Mouse (Mus musculus): Measurements from ENCODE around the gene Gm47996. TPM values are rescaled to one million over a fixed set of nuclear protein-coding genes. Genes with fewer than 3 reads are reported as not detected.
"Not testable (repeated sequence)": the region's sequence is repeated elsewhere in the genome, so short reads cannot be mapped to it uniquely, and the experiment has no call there.

The Gm47996 gene
- polyA plus RNA-seq (2014; fragmentation: Nextera tagmentation; extraction: Ambion mirVana) = 0.42 and 0.45 TPM in 2 replicates

GRCm38 (mm10) chr1:151209824-151210355, at the start of gene Gm47996:
Gm47996 (plus strand) TSS chr1:151210131.
- not testable (repeated sequence) for DNase-seq (ENCODE audit: low spot score); H3K36me3 ChIP-seq (ENCODE audit: control insufficient read depth, insufficient read depth, low read length); H3K9ac ChIP-seq (ENCODE audit: low read depth, low read length); H3K27ac ChIP-seq (ENCODE audit: low read depth, low read length); H3K9me3 ChIP-seq (ENCODE audit: control insufficient read depth, low read length); H3K4me3 ChIP-seq (ENCODE audit: low read depth, low read length); H3K4me2 ChIP-seq (replicated peaks; ENCODE audit: low read depth, low read length); ATAC-seq (ENCODE audit: low FRiP score); H3K27me3 ChIP-seq (ENCODE audit: control insufficient read depth, insufficient read depth, low read length); H3K4me1 ChIP-seq (replicated peaks; ENCODE audit: control insufficient read depth, insufficient read depth, low read length)
- 93% methylated on average over 4 of the region's 8 CpGs for WGBS

- WGBS = 51% methylated on average over 8 of the region's 8 CpGs
- H3K4me2 ChIP-seq (replicated peaks; ENCODE audit: low read depth, low read length) = no peak overlapping the region
- ATAC-seq (ENCODE audit: low FRiP score) (no peak), DNase-seq (ENCODE audit: low spot score) (no peak)
- no peaks in the 10 kb centered on the region for H3K27me3 ChIP-seq (ENCODE audit: control insufficient read depth, insufficient read depth, low read length)
- H3K9ac ChIP-seq (ENCODE audit: low read depth, low read length) = no peak overlapping the region
- H3K27ac ChIP-seq (ENCODE audit: low read depth, low read length) = no peak overlapping the region
- H3K4me3 ChIP-seq (ENCODE audit: low read depth, low read length) = no peak overlapping the region
- H3K9me3 ChIP-seq (ENCODE audit: control insufficient read depth, low read length) = no peaks in the 10 kb centered on the region
- H3K36me3 ChIP-seq (ENCODE audit: control insufficient read depth, insufficient read depth, low read length) = no peaks in the 10 kb centered on the region
- peaks cover 2% of the 10 kb centered on the region; the same call in 1 of the 2 replicates for H3K4me1 ChIP-seq (replicated peaks; ENCODE audit: control insufficient read depth, insufficient read depth, low read length)
Observed at GRCm38 (mm10) chr1:151166031-151166430, 43.9 kb upstream of the Gm47996 start.

- H3K4me2 ChIP-seq (replicated peaks; ENCODE audit: low read depth, low read length) = no peak overlapping the region
Observed at GRCm38 (mm10) chr1:151167297-151168047, 42.5 kb upstream of the Gm47996 start.

GRCm38 (mm10) chr1:151168637-151169036, 41.3 kb upstream of the Gm47996 start:
- Histone ChIP-seq H3K4me1 (replicated peaks; ENCODE audit: control insufficient read depth, insufficient read depth, low read length) (peaks cover 2% of the 10 kb centered on the region; the same call in 1 of the 2 replicates), H3K4me3 (ENCODE audit: low read depth, low read length) (no peak overlapping the region), H3K36me3 (ENCODE audit: control insufficient read depth, insufficient read depth, low read length) (no peaks in the 10 kb centered on the region), H3K9me3 (ENCODE audit: control insufficient read depth, low read length) (no peaks in the 10 kb centered on the region), H3K4me2 (replicated peaks; ENCODE audit: low read depth, low read length) (no peak overlapping the region), H3K9ac (ENCODE audit: low read depth, low read length) (no peak overlapping the region), H3K27ac (ENCODE audit: low read depth, low read length) (no peak overlapping the region), H3K27me3 (ENCODE audit: control insufficient read depth, insufficient read depth, low read length) (no peaks in the 10 kb centered on the region)
- 83% methylated on average over 3 of the region's 3 CpGs for whole genome bisulfite sequencing
- ATAC-seq (ENCODE audit: low FRiP score) (no peak), DNase-seq (ENCODE audit: low spot score) (no peak)

More at GRCm38 (mm10) chr1:151167297-151168047, 42.5 kb upstream of the Gm47996 start:
- H3K36me3 ChIP-seq (ENCODE audit: control insufficient read depth, insufficient read depth, low read length) = no peaks in the 10 kb centered on the region
- no peak overlapping the region for H3K4me3 ChIP-seq (ENCODE audit: low read depth, low read length)
- peaks cover 2% of the 10 kb centered on the region; the same call in 1 of the 2 replicates for H3K4me1 ChIP-seq (replicated peaks; ENCODE audit: control insufficient read depth, insufficient read depth, low read length)
- H3K27ac ChIP-seq (ENCODE audit: low read depth, low read length) = peak overlapping the region; percentile 58; the same call in 1 of the 2 replicates
- H3K9ac ChIP-seq (ENCODE audit: low read depth, low read length) = no peak overlapping the region
- DNase-seq (ENCODE audit: low spot score) = peak; percentile 29
- 26% methylated on average over 12 of the region's 12 CpGs for WGBS
- no peaks in the 10 kb centered on the region for H3K9me3 ChIP-seq (ENCODE audit: control insufficient read depth, low read length)
- H3K27me3 ChIP-seq (ENCODE audit: control insufficient read depth, insufficient read depth, low read length) = no peaks in the 10 kb centered on the region
- ATAC-seq (ENCODE audit: low FRiP score) = peak; percentile 60

GRCm38 (mm10) chr1:151171572-151172461, 38.1 kb upstream of the Gm47996 start:
- ATAC-seq (ENCODE audit: low FRiP score) = no peak
- Histone ChIP-seq H3K9me3 (ENCODE audit: control insufficient read depth, low read length) (no peaks in the 10 kb centered on the region), H3K4me3 (ENCODE audit: low read depth, low read length) (no peak overlapping the region), H3K9ac (ENCODE audit: low read depth, low read length) (no peak overlapping the region), H3K4me1 (replicated peaks; ENCODE audit: control insufficient read depth, insufficient read depth, low read length) (peaks cover 2% of the 10 kb centered on the region; the same call in 1 of the 2 replicates), H3K36me3 (ENCODE audit: control insufficient read depth, insufficient read depth, low read length) (no peaks in the 10 kb centered on the region), H3K4me2 (replicated peaks; ENCODE audit: low read depth, low read length) (no peak overlapping the region), H3K27me3 (ENCODE audit: control insufficient read depth, insufficient read depth, low read length) (no peaks in the 10 kb centered on the region), H3K27ac (ENCODE audit: low read depth, low read length) (no peak overlapping the region)
- DNase-seq (ENCODE audit: low spot score) = no peak
- 80% methylated on average over 2 of the region's 2 CpGs for WGBS

- 0 out of 2 replicates have a peak overlapping the region, but pooled peaks have one; percentile 10 for H3K27ac ChIP-seq (ENCODE audit: low read depth, low read length)
- H3K4me3 ChIP-seq (ENCODE audit: low read depth, low read length) = peak overlapping the region; percentile 6; the same call in 1 of the 2 replicates
- ATAC-seq (ENCODE audit: low FRiP score) = peak; percentile 75
- DNase-seq (ENCODE audit: low spot score) = peak; percentile 51
- no peaks in the 10 kb centered on the region for H3K36me3 ChIP-seq (ENCODE audit: control insufficient read depth, insufficient read depth, low read length)
- peak overlapping the region; percentile 15; the same call in 1 of the 2 replicates for H3K9ac ChIP-seq (ENCODE audit: low read depth, low read length)
- H3K27me3 ChIP-seq (ENCODE audit: control insufficient read depth, insufficient read depth, low read length) = no peaks in the 10 kb centered on the region
- 4% methylated on average over 10 of the region's 10 CpGs for WGBS
- H3K4me2 ChIP-seq (replicated peaks; ENCODE audit: low read depth, low read length) = peak overlapping the region; percentile 37
- H3K9me3 ChIP-seq (ENCODE audit: control insufficient read depth, low read length) = no peaks in the 10 kb centered on the region
- peaks cover 3% of the 10 kb centered on the region for H3K4me1 ChIP-seq (replicated peaks; ENCODE audit: control insufficient read depth, insufficient read depth, low read length)
Observed at GRCm38 (mm10) chr1:151177030-151177936, 32.6 kb upstream of the Gm47996 start.

GRCm38 (mm10) chr1:151177937-151178271, 32.0 kb upstream of the Gm47996 start:
- H3K9ac ChIP-seq (ENCODE audit: low read depth, low read length) = peak overlapping the region; percentile 15; the same call in 1 of the 2 replicates
- peaks cover 3% of the 10 kb centered on the region for H3K4me1 ChIP-seq (replicated peaks; ENCODE audit: control insufficient read depth, insufficient read depth, low read length)
- H3K4me2 ChIP-seq (replicated peaks; ENCODE audit: low read depth, low read length) = peak overlapping the region; percentile 37
- H3K36me3 ChIP-seq (ENCODE audit: control insufficient read depth, insufficient read depth, low read length) = no peaks in the 10 kb centered on the region
- peak overlapping the region; percentile 6; the same call in 1 of the 2 replicates for H3K4me3 ChIP-seq (ENCODE audit: low read depth, low read length)
- 0 out of 2 replicates have a peak overlapping the region, but pooled peaks have one; percentile 10 for H3K27ac ChIP-seq (ENCODE audit: low read depth, low read length)
- no peaks in the 10 kb centered on the region for H3K27me3 ChIP-seq (ENCODE audit: control insufficient read depth, insufficient read depth, low read length)
- DNase-seq (ENCODE audit: low spot score) = no peak
- no peaks in the 10 kb centered on the region for H3K9me3 ChIP-seq (ENCODE audit: control insufficient read depth, low read length)
- ATAC-seq (ENCODE audit: low FRiP score) = peak; percentile 34; the same call in 1 of the 2 replicates
- WGBS = 14% methylated on average over 4 of the region's 4 CpGs
